Mouse (Mus musculus) midbrain, postnatal 0 days (tissue): ENCODE measurements at regions not wholly inside any gene's neighbourhood (a gene's known extent, or its start where the extent isn't known, plus 50 kb on each side); places are given as distances from the start of the nearest gene placed in this dataset.

Source experiments
- ATAC-seq: fragments of 200-750 bp; cut with Nextera tagmentation; 2 replicates; pipeline ENCODE4 v1.8.0; 2017; ENCODE audit warnings: moderate number of reproducible peaks, mild to moderate bottlenecking, moderate TSS enrichment, moderate library complexity; ENCODE audit not compliant: low FRiP score
- DNase-seq: peaks from one replicate; pipeline ENCODE4 v3.0.0-alpha.2; 2015; ENCODE audit warnings: low spot score
- H3K27ac ChIP-seq: fragments of 300-500 bp; sonication (generic); 2 replicates; pipeline ENCODE4 v1.5.1; 2014; ENCODE audit warnings: low read depth, mild to moderate bottlenecking, low read length, mixed read lengths
- H3K27me3 ChIP-seq: fragments of 300-500 bp; sonication (generic); 2 replicates; pipeline ENCODE4 v1.6.1; 2014; ENCODE audit warnings: low read length, control low read depth, mixed read lengths; ENCODE audit not compliant: insufficient read depth
- H3K36me3 ChIP-seq: fragments of 300-500 bp; sonication (generic); 2 replicates; pipeline ENCODE4 v1.6.1; 2014; ENCODE audit warnings: low read length, control low read depth, mixed read lengths; ENCODE audit not compliant: insufficient read depth
- H3K4me1 ChIP-seq: fragments of 300-500 bp; sonication (generic); 2 replicates; pipeline ENCODE4 v1.6.1; 2014; ENCODE audit warnings: mild to moderate bottlenecking, control low read depth, antibody characterized with exemption, low read length, mixed read lengths; ENCODE audit not compliant: insufficient read depth
- H3K4me2 ChIP-seq: fragments of 300-500 bp; sonication (generic); 2 replicates; pipeline ENCODE4 v1.6.1; 2014; ENCODE audit warnings: low read depth, mild to moderate bottlenecking, low read length, mixed read lengths; ENCODE audit not compliant: poor library complexity, severe bottlenecking
- H3K4me3 ChIP-seq: fragments of 300-500 bp; sonication (generic); 2 replicates; pipeline ENCODE4 v1.5.1; 2014; ENCODE audit warnings: low read depth, mild to moderate bottlenecking, low read length, moderate library complexity
- H3K9ac ChIP-seq: fragments of 300-500 bp; sonication (generic); replicated peaks from 2 replicates; pipeline ENCODE4 v1.6.1; 2014; ENCODE audit warnings: mild to moderate bottlenecking, low read length, moderate library complexity, mixed read lengths; ENCODE audit not compliant: poor library complexity, severe bottlenecking
- H3K9me3 ChIP-seq: fragments of 300-500 bp; sonication (generic); 2 replicates; pipeline ENCODE4 v1.6.1; 2016; ENCODE audit warnings: low read length, control low read depth
- CTCF ChIP-seq: IDR thresholded peaks from 2 replicates; pipeline ENCODE4 v1.5.1; 2016; ENCODE audit warnings: antibody characterized with exemption, mild to moderate bottlenecking
- WGBS: fragments of 180-500 bp; shearing (Covaris S2); extraction: QIAGEN DNeasy Blood & Tissue Kit; methylation state at CpG from one replicate; pipeline ENCODE4 v1.1.7; 2014; 5-methylcytosine and 5-hydroxymethylcytosine counted together

- WGBS: 86% methylated on average over 7 of the region's 7 CpGs
Observed at GRCm38 (mm10) chr8:80364059-80364458, 129.5 kb upstream of the Gypa start.

GRCm38 (mm10) chr8:80343299-80343698 is 150.3 kb upstream of the Gypa start:
- ATAC-seq: no peak
- no peaks in the 10 kb centered on the region for H3K27me3 ChIP-seq
- no peak overlapping the region for H3K4me2 ChIP-seq
- no peak overlapping the region for H3K9ac ChIP-seq
- TF ChIP-seq CTCF: no peak
- WGBS: 79% methylated on average over 4 of the region's 4 CpGs
- H3K4me3 ChIP-seq: no peak overlapping the region
- no peaks in the 10 kb centered on the region for H3K4me1 ChIP-seq
- H3K27ac ChIP-seq: no peak overlapping the region
- DNase-seq: no peak
- H3K9me3 ChIP-seq: no peaks in the 10 kb centered on the region
- H3K36me3 ChIP-seq: no peaks in the 10 kb centered on the region

More at GRCm38 (mm10) chr8:80364059-80364458, 129.5 kb upstream of the Gypa start:
- Histone ChIP-seq H3K36me3 (no peaks in the 10 kb centered on the region), H3K27me3 (no peaks in the 10 kb centered on the region), H3K4me3 (no peak overlapping the region), H3K4me1 (no peaks in the 10 kb centered on the region), H3K9me3 (no peaks in the 10 kb centered on the region), H3K9ac (no peak overlapping the region), H3K4me2 (no peak overlapping the region), H3K27ac (no peak overlapping the region)
- no peak for TF ChIP-seq CTCF
- no peak for ATAC-seq
- DNase-seq: no peak

GRCm38 (mm10) chr8:80337872-80338271 is 155.7 kb upstream of the Gypa start:
- no peak for TF ChIP-seq CTCF
- no peak for ATAC-seq
- WGBS: 75% methylated on average over 2 of the region's 2 CpGs

GRCm38 (mm10) chr8:80328676-80329075 is 164.9 kb upstream of the Gypa start:
- Histone ChIP-seq H3K9ac (no peak overlapping the region), H3K27me3 (no peaks in the 10 kb centered on the region), H3K27ac (no peak overlapping the region), H3K4me1 (no peaks in the 10 kb centered on the region), H3K4me2 (no peak overlapping the region), H3K36me3 (no peaks in the 10 kb centered on the region), H3K9me3 (no peaks in the 10 kb centered on the region), H3K4me3 (no peak overlapping the region)
- 74% methylated on average over 2 of the region's 2 CpGs for WGBS
- DNase-seq: no peak
- no peak for ATAC-seq
- no peak for TF ChIP-seq CTCF

More at GRCm38 (mm10) chr8:80337872-80338271, 155.7 kb upstream of the Gypa start:
- no peak for DNase-seq
- Histone ChIP-seq H3K4me3 (no peak overlapping the region), H3K9ac (no peak overlapping the region), H3K27ac (no peak overlapping the region), H3K9me3 (no peaks in the 10 kb centered on the region), H3K27me3 (no peaks in the 10 kb centered on the region), H3K4me2 (no peak overlapping the region), H3K36me3 (no peaks in the 10 kb centered on the region), H3K4me1 (no peaks in the 10 kb centered on the region)

DNA sequence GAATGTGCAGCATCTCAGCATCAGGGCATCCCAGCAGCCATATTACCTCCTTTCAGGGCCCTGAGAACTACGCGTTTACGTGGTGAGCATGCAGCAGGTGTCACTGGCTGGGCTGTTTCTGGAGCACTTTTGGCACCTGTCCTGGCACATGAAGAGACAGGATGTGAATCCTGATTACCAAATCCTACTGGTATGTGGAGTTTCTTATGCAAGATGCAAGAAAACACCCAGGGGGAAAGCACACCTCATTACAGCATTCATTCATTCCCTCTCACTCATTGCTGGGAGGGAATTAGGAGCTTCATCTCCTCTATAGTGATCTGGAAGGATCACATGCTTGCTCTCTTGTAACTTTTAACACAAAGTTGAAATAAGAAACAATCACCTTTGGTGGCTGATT is 167.7 kb upstream of the Gypa start:
- ATAC-seq (no peak), DNase-seq (no peak)
- TF ChIP-seq CTCF: no peak

GRCm38 (mm10) chr8:80325132-80325531 is 168.4 kb upstream of the Gypa start:
- Histone ChIP-seq H3K9me3 (no peaks in the 10 kb centered on the region), H3K27me3 (no peaks in the 10 kb centered on the region), H3K4me3 (no peak overlapping the region), H3K4me1 (no peaks in the 10 kb centered on the region), H3K36me3 (no peaks in the 10 kb centered on the region), H3K27ac (no peak overlapping the region), H3K4me2 (no peak overlapping the region), H3K9ac (no peak overlapping the region)
- ATAC-seq (no peak), DNase-seq (peak; percentile 37)
- 67% methylated on average over 4 of the region's 4 CpGs for WGBS
- no peak for TF ChIP-seq CTCF

More for the DNA sequence above, 167.7 kb upstream of the Gypa start:
- Histone ChIP-seq H3K4me1 (no peaks in the 10 kb centered on the region), H3K27ac (no peak overlapping the region), H3K4me2 (no peak overlapping the region), H3K4me3 (no peak overlapping the region), H3K9me3 (no peaks in the 10 kb centered on the region), H3K36me3 (no peaks in the 10 kb centered on the region), H3K27me3 (no peaks in the 10 kb centered on the region), H3K9ac (no peak overlapping the region)
- 91% methylated on average over 3 of the region's 3 CpGs for WGBS
